ENCODE assay signal across 17 mouse cellular contexts in genomic region chr3:130137204-130137603, GRCm38 (mm10).
"Had no signal": no experiment of that assay in that cellular context is flagged by ENCODE, and none has a peak within 500 bp of the region (broad histone marks: within the 10 kb centered on the region; RNA-seq: fewer than 3 reads in every experiment).

No protein-coding gene starts in this region.

- H3K36me3 ChIP-seq: midbrain, embryonic 10.5 days; midbrain, embryonic 13.5 days; neural tube, embryonic 13.5 days; neural tube, embryonic 15.5 days; stomach, embryonic 15.5 days had no signal

- ATAC-seq: midbrain, embryonic 13.5 days; midbrain, embryonic 16.5 days had no signal

- H3K4me1 ChIP-seq: midbrain, embryonic 10.5 days; midbrain, embryonic 13.5 days; neural tube, embryonic 13.5 days; neural tube, embryonic 15.5 days; stomach, embryonic 15.5 days had no signal

- H3K4me3 ChIP-seq: midbrain, embryonic 10.5 days; midbrain, embryonic 13.5 days; myocyte; neural tube, embryonic 13.5 days; neural tube, embryonic 15.5 days; stomach, embryonic 15.5 days had no signal

- H3K4me2 ChIP-seq: lung, embryonic 14.5 days; midbrain, embryonic 13.5 days; neural tube, embryonic 13.5 days; neural tube, embryonic 15.5 days; stomach, embryonic 15.5 days had no signal

- H3K9me3 ChIP-seq: neural tube, embryonic 13.5 days; neural tube, embryonic 15.5 days; stomach, embryonic 15.5 days had no signal

- DNase-seq: lung, adult 18-20 months; lung, embryonic 14.5 days; lung, postnatal 10 days; lung, postnatal 4 days; right cerebral cortex, adult 18-20 months; right cerebral cortex, postnatal 14 days; thymus, adult 18-20 months; thymus, postnatal 14 days; thymus, postnatal 36 days had no signal

- H3K27ac ChIP-seq: midbrain, embryonic 10.5 days; midbrain, embryonic 13.5 days; neural tube, embryonic 13.5 days; neural tube, embryonic 15.5 days; stomach, embryonic 15.5 days; stomach, postnatal 0 days had no signal

- H3K9ac ChIP-seq: lung, embryonic 14.5 days; midbrain, embryonic 13.5 days; neural tube, embryonic 13.5 days; neural tube, embryonic 15.5 days; stomach, embryonic 15.5 days had no signal

- H3K27me3 ChIP-seq: midbrain, embryonic 13.5 days; neural tube, embryonic 13.5 days; neural tube, embryonic 15.5 days; stomach, embryonic 15.5 days had no signal
